In the genomic region with DNA sequence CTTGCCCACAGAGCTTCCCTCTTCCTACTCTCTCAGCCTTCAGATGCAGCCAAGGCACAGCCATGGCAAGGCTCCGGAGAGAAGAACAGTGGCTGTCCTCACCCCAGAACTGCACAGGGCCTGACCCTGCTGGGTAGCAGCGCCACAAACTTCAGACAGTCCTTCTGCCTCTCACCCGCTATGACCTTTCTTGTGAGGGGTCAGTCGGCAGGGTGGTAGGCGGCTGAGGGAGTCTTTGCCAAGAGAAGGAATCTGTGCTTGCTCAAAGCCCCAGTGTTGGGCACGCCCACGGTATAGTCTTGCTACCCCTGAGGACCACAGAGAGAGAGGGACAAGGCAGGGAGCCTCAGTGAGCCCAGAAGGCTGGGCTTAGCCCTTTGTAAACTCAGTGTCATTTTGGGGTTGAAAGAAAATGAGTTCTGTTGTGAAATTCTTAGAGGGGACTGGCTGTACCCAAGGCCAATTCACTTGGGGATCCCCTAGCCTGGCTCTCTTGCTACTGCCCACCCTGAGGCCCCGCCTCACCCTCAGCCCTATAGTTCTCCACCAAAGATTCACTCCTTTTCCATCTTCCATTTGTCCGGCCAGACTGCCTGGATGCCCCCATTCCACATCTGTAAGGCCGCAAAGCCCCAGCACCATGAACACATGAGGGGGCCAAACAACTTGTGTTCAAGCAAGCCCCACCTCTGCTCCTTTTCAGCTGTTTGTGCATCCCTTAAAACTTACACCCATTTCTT, we compare ENCODE assay signal across 9 mouse cellular contexts. TPM values are rescaled to one million over a fixed set of nuclear protein-coding genes. Genes with fewer than 3 reads are reported as not detected.
DNase-seq lines count a peak whose midpoint lies in the region; ATAC-seq and TF ChIP-seq lines count a peak whose summit lies in the region.
"Had no signal": no experiment of that assay in that cellular context is flagged by ENCODE, and none has a peak within 500 bp of the region (broad histone marks: within the 10 kb centered on the region; RNA-seq: fewer than 3 reads in every experiment).

No protein-coding gene starts in this region.

- no peaks in the 10 kb centered on the region for H3K36me3 ChIP-seq in C2C12 (ENCODE audit: control insufficient read depth, insufficient read depth)
- H3K36me3 ChIP-seq in heart, embryonic 16.5 days (ENCODE audit: control insufficient read depth, insufficient read depth): no peaks in the 10 kb centered on the region
- H3K36me3 ChIP-seq in lung, postnatal 0 days (ENCODE audit: insufficient read depth, low read length): no peaks in the 10 kb centered on the region

- H3K4me3 ChIP-seq in gastrocnemius, adult 2 months: peak overlapping the region; percentile 81
- H3K4me3 ChIP-seq in C2C12 (ENCODE audit: insufficient read depth, poor library complexity, severe bottlenecking): peak overlapping the region; percentile 18
- H3K4me3 ChIP-seq in heart, embryonic 16.5 days (ENCODE audit: low read length): peak overlapping the region; percentile 61
- H3K4me3 ChIP-seq in lung, postnatal 0 days (ENCODE audit: low read depth, low read length): peak overlapping the region; percentile 76

- peaks cover 10% of the 10 kb centered on the region for H3K79me3 ChIP-seq in C2C12 (ENCODE audit: low read depth)

- TF ChIP-seq CTCF in gastrocnemius, adult 2 months (IDR thresholded peaks at IDR 0.05): no peak
- no peak for TF ChIP-seq CTCF in C2C12 (IDR thresholded peaks at IDR 0.05; ENCODE audit: control insufficient read depth, insufficient read depth, insufficient read length)
- no peak for TF ChIP-seq CTCF in lung, postnatal 0 days (IDR thresholded peaks at IDR 0.05)

- H3K79me2 ChIP-seq in C2C12 (ENCODE audit: control insufficient read depth, insufficient read depth): peaks cover 55% of the 10 kb centered on the region

- intact Hi-C loops in gastrocnemius, adult 2 months (cut with DNase I): loop anchor here (5.0 kb wide), 1 partner anchor 35 kb away; no protein-coding TSS in a partner anchor
- intact Hi-C loops in gastrocnemius, postnatal 36 days (cut with DNase I): loop anchor here (5.0 kb wide), 1 partner anchor 35 kb away; no protein-coding TSS in a partner anchor

- 45% methylated on average over 10 of the region's 10 CpGs for WGBS in heart, embryonic 16.5 days
- 23% methylated on average over 10 of the region's 10 CpGs for WGBS in lung, postnatal 0 days

- H3K27ac ChIP-seq in gastrocnemius, adult 2 months: peak overlapping the region; percentile 94
- peak overlapping the region; percentile 60 for H3K27ac ChIP-seq in heart, embryonic 16.5 days (ENCODE audit: low read length)
- peak overlapping the region; percentile 82 for H3K27ac ChIP-seq in lung, postnatal 0 days (ENCODE audit: low read length)

- no peak for TF ChIP-seq EP300 in lung, postnatal 0 days (IDR thresholded peaks at IDR 0.05)

- H3K4me1 ChIP-seq in heart, embryonic 16.5 days (ENCODE audit: control insufficient read depth, insufficient read depth, low read length): peaks cover 14% of the 10 kb centered on the region
- peaks cover 10% of the 10 kb centered on the region for H3K4me1 ChIP-seq in lung, postnatal 0 days (ENCODE audit: insufficient read depth, low read depth, low read length)

- H3K27me3 ChIP-seq in C2C12 (ENCODE audit: control insufficient read depth, insufficient read depth, insufficient read length): no peaks in the 10 kb centered on the region
- peaks cover 8% of the 10 kb centered on the region for H3K27me3 ChIP-seq in heart, embryonic 16.5 days (ENCODE audit: control insufficient read depth, insufficient read depth, low read length)
- no peaks in the 10 kb centered on the region for H3K27me3 ChIP-seq in lung, postnatal 0 days (replicated peaks; ENCODE audit: insufficient read depth, low read length)

- no peak for ATAC-seq in heart, embryonic 16.5 days (replicated peaks; ENCODE audit: extremely low read depth, insufficient read depth, low FRiP score)
- peak; percentile 3; the same call in 1 of the 2 replicates for ATAC-seq in lung, postnatal 0 days
- ATAC-seq in inflammation-experienced regulatory T-cells, adult 6 months: no peak

- H3K4me2 ChIP-seq in heart, embryonic 16.5 days (ENCODE audit: low read depth, low read length): peak overlapping the region; percentile 68
- H3K4me2 ChIP-seq in lung, postnatal 0 days (replicated peaks; ENCODE audit: low read depth, low read length): peak overlapping the region; percentile 74

- peak overlapping the region; percentile 75 for H3K9ac ChIP-seq in heart, embryonic 16.5 days (ENCODE audit: low read length)
- peak overlapping the region; percentile 43 for H3K9ac ChIP-seq in lung, postnatal 0 days (replicated peaks; ENCODE audit: low read depth)

- DNase-seq in gastrocnemius, adult 2 months: peak; percentile 47
- DNase-seq in gastrocnemius, postnatal 36 days: no peak
- DNase-seq in lung, postnatal 0 days (ENCODE audit: low spot score): peak; percentile 62
- no peak for DNase-seq in Muller cell, postnatal 12 days (ENCODE audit: inconsistent ontology term)
- no peak for DNase-seq in c-Kit-positive CD71-positive TER-119-positive erythroid progenitor cells, embryonic 14.5 days (ENCODE audit: low spot score)

- no peak overlapping the region for H3ac ChIP-seq in C2C12 (ENCODE audit: control insufficient read depth, insufficient read length, low read depth)

- H3K9me3 ChIP-seq in heart, embryonic 16.5 days (replicated peaks; ENCODE audit: control insufficient read depth, low read length): peaks cover 9% of the 10 kb centered on the region
- H3K9me3 ChIP-seq in lung, postnatal 0 days (ENCODE audit: low read length): no peaks in the 10 kb centered on the region

TF ChIP-seq in C2C12, 6 proteins besides CTCF, POLR2A, EP300 and RAD21:
- no peak for TF ChIP-seq CEBPB (IDR thresholded peaks at IDR 0.05; ENCODE audit: low read depth)
- no peak for TF ChIP-seq MYOD1 (IDR thresholded peaks at IDR 0.05; ENCODE audit: control insufficient read depth, insufficient read length, low read depth)
- TF ChIP-seq FOSL1 (IDR thresholded peaks at IDR 0.05; ENCODE audit: insufficient read depth, low read length, poor library complexity, severe bottlenecking): no peak
TF ChIP-seq in C2C12: peak in this region for 0.

RNA-seq across cellular contexts. Expression of a gene that starts 2.8 kb away (rescaled TPM):
- 10 to 100 TPM; 14.7 to 26.7 TPM for total RNA-seq in gastrocnemius, adult 2 months (2021)
- 10 to 100 TPM; 19.0 to 21.8 TPM for total RNA-seq in gastrocnemius, postnatal 36 days (2021)
- polyA plus RNA-seq in C2C12 (2012; fragmentation: generic; extraction: Trizol): 14.8 TPM
- 46.0 and 49.6 TPM in 2 replicates for polyA plus RNA-seq in heart, embryonic 16.5 days (2015; fragmentation: Nextera tagmentation; extraction: Ambion mirVana)
- polyA plus RNA-seq in lung, postnatal 0 days (2015; fragmentation: Nextera tagmentation; extraction: Ambion mirVana): 26.9 and 33.4 TPM in 2 replicates
- polyA plus RNA-seq in inflammation-experienced regulatory T-cells, adult 6 months (2017; shearing (Covaris generic)): 10 to 100 TPM in 1 of 3 experiments, 1 to 10 TPM in 2; 7.4 to 12.5 (median 8.0) TPM

RNA-seq across cellular contexts. Expression of a gene that starts 47.3 kb away (rescaled TPM):
- not detected for total RNA-seq in gastrocnemius, adult 2 months (2021)
- not detected for total RNA-seq in gastrocnemius, postnatal 36 days (2021)
- not detected for polyA plus RNA-seq in C2C12 (2012; fragmentation: generic; extraction: Trizol)
- polyA plus RNA-seq in heart, embryonic 16.5 days (2015; fragmentation: Nextera tagmentation; extraction: Ambion mirVana): not detected in 2 replicates
- not detected in 2 replicates for polyA plus RNA-seq in lung, postnatal 0 days (2015; fragmentation: Nextera tagmentation; extraction: Ambion mirVana)
- not detected for polyA plus RNA-seq in inflammation-experienced regulatory T-cells, adult 6 months (2017; shearing (Covaris generic))
- total RNA-seq: hematopoietic stem cell, adult 5-6 weeks had no signal

Comparison
In these comparisons a context has a peak if more than half of its experiments do, and no peak if none do; other contexts are left out.
1. DNase-seq: peak in gastrocnemius, adult 2 months (single experiment) and lung, postnatal 0 days (single experiment); none in gastrocnemius, postnatal 36 days (0 of 2), Muller cell, postnatal 12 days (single experiment) and c-Kit-positive CD71-positive TER-119-positive erythroid progenitor cells, embryonic 14.5 days (single experiment).
2. H3K4me3 ChIP-seq: peak in every context shown above with its lines; median percentile 81 in gastrocnemius, adult 2 months; 76 in lung, postnatal 0 days; 61 in heart, embryonic 16.5 days; 18 in C2C12.
3. Peak in every context shown above with its lines, with median percentiles within 50 percentile points of each other: H3K27ac ChIP-seq.